Mouse (Mus musculus): ENCODE data around the gene E130114P18Rik. TPM values are rescaled to one million over a fixed set of nuclear protein-coding genes. Genes with fewer than 3 reads are reported as not detected.
A peak's percentile ranks its signal among the peaks of the same experiment; 100 is the strongest.

The E130114P18Rik gene
- total and polyA plus RNA-seq, 2 experiments from 2014 or later = 13.5 to 13.7 TPM

- Histone ChIP-seq H3K4me3 (ENCODE audit: low read depth, low read length) (no peak overlapping the region), H3K27me3 (ENCODE audit: insufficient read depth, low read length) (no peaks in the 10 kb centered on the region), H3K4me1 (ENCODE audit: insufficient read depth, low read length) (no peaks in the 10 kb centered on the region), H3K9me3 (ENCODE audit: low read length) (no peaks in the 10 kb centered on the region), H3K36me3 (ENCODE audit: insufficient read depth, low read length) (no peaks in the 10 kb centered on the region), H3K27ac (ENCODE audit: low read depth, low read length) (no peak overlapping the region), H3K4me2 (ENCODE audit: low read depth, low read length, poor library complexity, severe bottlenecking) (no peak overlapping the region), H3K9ac (replicated peaks; ENCODE audit: low read length, poor library complexity, severe bottlenecking) (no peak overlapping the region)
- 27% methylated on average over 6 of the region's 6 CpGs for WGBS
- DNase-seq (ENCODE audit: low spot score) (no peak), ATAC-seq (ENCODE audit: low FRiP score) (no peak)
- no peak for TF ChIP-seq CTCF (IDR thresholded peaks at IDR 0.05)
Observed at GRCm38 (mm10) chr4:97635296-97635755, 142.6 kb downstream of the E130114P18Rik start.

- Histone ChIP-seq H3K4me1 (ENCODE audit: insufficient read depth, low read length) (no peaks in the 10 kb centered on the region), H3K4me3 (ENCODE audit: low read depth, low read length) (no peak overlapping the region), H3K9ac (replicated peaks; ENCODE audit: low read length, poor library complexity, severe bottlenecking) (no peak overlapping the region), H3K36me3 (ENCODE audit: insufficient read depth, low read length) (no peaks in the 10 kb centered on the region), H3K4me2 (ENCODE audit: low read depth, low read length, poor library complexity, severe bottlenecking) (no peak overlapping the region), H3K27me3 (ENCODE audit: insufficient read depth, low read length) (no peaks in the 10 kb centered on the region), H3K27ac (ENCODE audit: low read depth, low read length) (no peak overlapping the region), H3K9me3 (ENCODE audit: low read length) (no peaks in the 10 kb centered on the region)
- DNase-seq (ENCODE audit: low spot score) = peak; percentile 78
- TF ChIP-seq CTCF (IDR thresholded peaks at IDR 0.05) = no peak
- 45% methylated on average over 14 of the region's 14 CpGs for WGBS
- ATAC-seq (ENCODE audit: low FRiP score) = 0 out of 2 replicates have a peak, but pooled peaks have one; percentile 31
Observed at GRCm38 (mm10) chr4:97628881-97629605, 148.8 kb downstream of the E130114P18Rik start.

GRCm38 (mm10) chr4:97626002-97626720, 151.7 kb downstream of the E130114P18Rik start:
- Histone ChIP-seq H3K27me3 (ENCODE audit: insufficient read depth, low read length) (no peaks in the 10 kb centered on the region), H3K4me3 (ENCODE audit: low read depth, low read length) (no peak overlapping the region), H3K27ac (ENCODE audit: low read depth, low read length) (no peak overlapping the region), H3K9me3 (ENCODE audit: low read length) (no peaks in the 10 kb centered on the region), H3K4me2 (ENCODE audit: low read depth, low read length, poor library complexity, severe bottlenecking) (no peak overlapping the region), H3K9ac (replicated peaks; ENCODE audit: low read length, poor library complexity, severe bottlenecking) (no peak overlapping the region), H3K4me1 (ENCODE audit: insufficient read depth, low read length) (no peaks in the 10 kb centered on the region), H3K36me3 (ENCODE audit: insufficient read depth, low read length) (no peaks in the 10 kb centered on the region)
- TF ChIP-seq CTCF (IDR thresholded peaks at IDR 0.05) = no peak
- WGBS = 43% methylated on average over 16 of the region's 16 CpGs
- ATAC-seq (ENCODE audit: low FRiP score) (peak; percentile 45; the same call in 1 of the 2 replicates), DNase-seq (ENCODE audit: low spot score) (peak; percentile 77)

- DNase-seq (ENCODE audit: low spot score) (no peak), ATAC-seq (ENCODE audit: low FRiP score) (no peak)
- H3K9me3 ChIP-seq (ENCODE audit: low read length) = no peaks in the 10 kb centered on the region
- H3K9ac ChIP-seq (replicated peaks; ENCODE audit: low read length, poor library complexity, severe bottlenecking) = no peak overlapping the region
- no peaks in the 10 kb centered on the region for H3K36me3 ChIP-seq (ENCODE audit: insufficient read depth, low read length)
- peak; percentile 59 for TF ChIP-seq CTCF (IDR thresholded peaks at IDR 0.05)
- H3K27ac ChIP-seq (ENCODE audit: low read depth, low read length) = no peak overlapping the region
- WGBS = 86% methylated on average over 5 of the region's 5 CpGs
- no peak overlapping the region for H3K4me3 ChIP-seq (ENCODE audit: low read depth, low read length)
- no peak overlapping the region for H3K4me2 ChIP-seq (ENCODE audit: low read depth, low read length, poor library complexity, severe bottlenecking)
- no peaks in the 10 kb centered on the region for H3K27me3 ChIP-seq (ENCODE audit: insufficient read depth, low read length)
- H3K4me1 ChIP-seq (ENCODE audit: insufficient read depth, low read length) = no peaks in the 10 kb centered on the region
Observed at GRCm38 (mm10) chr4:97623165-97623564, 154.7 kb downstream of the E130114P18Rik start.

- no peaks in the 10 kb centered on the region for H3K4me1 ChIP-seq (ENCODE audit: insufficient read depth, low read length)
- 67% methylated on average over 4 of the region's 4 CpGs for WGBS
- H3K27ac ChIP-seq (ENCODE audit: low read depth, low read length) = no peak overlapping the region
- no peak overlapping the region for H3K4me3 ChIP-seq (ENCODE audit: low read depth, low read length)
- H3K9me3 ChIP-seq (ENCODE audit: low read length) = no peaks in the 10 kb centered on the region
- DNase-seq (ENCODE audit: low spot score) (no peak), ATAC-seq (ENCODE audit: low FRiP score) (no peak)
- no peak overlapping the region for H3K9ac ChIP-seq (replicated peaks; ENCODE audit: low read length, poor library complexity, severe bottlenecking)
- no peaks in the 10 kb centered on the region for H3K27me3 ChIP-seq (ENCODE audit: insufficient read depth, low read length)
- H3K4me2 ChIP-seq (ENCODE audit: low read depth, low read length, poor library complexity, severe bottlenecking) = no peak overlapping the region
- no peaks in the 10 kb centered on the region for H3K36me3 ChIP-seq (ENCODE audit: insufficient read depth, low read length)
- no peak for TF ChIP-seq CTCF (IDR thresholded peaks at IDR 0.05)
Observed at GRCm38 (mm10) chr4:97621731-97622130, 156.1 kb downstream of the E130114P18Rik start.

GRCm38 (mm10) chr4:97620409-97620808, 157.5 kb downstream of the E130114P18Rik start:
- DNase-seq (ENCODE audit: low spot score) = no peak
- Histone ChIP-seq H3K9me3 (ENCODE audit: low read length) (no peaks in the 10 kb centered on the region), H3K36me3 (ENCODE audit: insufficient read depth, low read length) (no peaks in the 10 kb centered on the region), H3K27ac (ENCODE audit: low read depth, low read length) (no peak overlapping the region), H3K4me1 (ENCODE audit: insufficient read depth, low read length) (no peaks in the 10 kb centered on the region), H3K9ac (replicated peaks; ENCODE audit: low read length, poor library complexity, severe bottlenecking) (no peak overlapping the region), H3K4me2 (ENCODE audit: low read depth, low read length, poor library complexity, severe bottlenecking) (no peak overlapping the region), H3K4me3 (ENCODE audit: low read depth, low read length) (no peak overlapping the region), H3K27me3 (ENCODE audit: insufficient read depth, low read length) (no peaks in the 10 kb centered on the region)
- ATAC-seq (ENCODE audit: low FRiP score) = no peak; the same call in 1 of the 2 replicates
- whole genome bisulfite sequencing = 67% methylated on average over 1 of the region's 1 CpGs
- no peak for TF ChIP-seq CTCF (IDR thresholded peaks at IDR 0.05)
